Mouse (Mus musculus) intestine, postnatal 0 days (tissue): ENCODE results near the gene Tmem229b. TPM values are rescaled to one million over a fixed set of nuclear protein-coding genes. Genes with fewer than 3 reads are reported as not detected.

ENCODE experiments used
- ATAC-seq: fragments of 200-750 bp; cut with Nextera tagmentation; 2 replicates; pipeline ENCODE4 v1.8.0; 2017; ENCODE audit warnings: mild to moderate bottlenecking, moderate TSS enrichment, moderate library complexity
- H3K27ac ChIP-seq: fragments of 300-500 bp; sonication (generic); 2 replicates; pipeline ENCODE4 v1.5.1; 2014; ENCODE audit warnings: mild to moderate bottlenecking, low read depth, low read length, moderate library complexity
- H3K27me3 ChIP-seq: fragments of 300-500 bp; sonication (generic); replicated peaks from 2 replicates; pipeline ENCODE4 v1.6.1; 2014; ENCODE audit warnings: low read length, mixed read lengths; ENCODE audit not compliant: control insufficient read depth, insufficient read depth
- H3K36me3 ChIP-seq: fragments of 300-500 bp; sonication (generic); 2 replicates; pipeline ENCODE4 v1.6.1; 2014; ENCODE audit warnings: mild to moderate bottlenecking, moderate library complexity; ENCODE audit not compliant: control insufficient read depth, insufficient read depth
- H3K4me1 ChIP-seq: fragments of 300-500 bp; sonication (generic); replicated peaks from 2 replicates; pipeline ENCODE4 v1.6.1; 2014; ENCODE audit warnings: antibody characterized with exemption, low read length, mixed read lengths; ENCODE audit not compliant: control insufficient read depth, insufficient read depth
- H3K4me2 ChIP-seq: fragments of 300-500 bp; sonication (generic); replicated peaks from 2 replicates; pipeline ENCODE4 v1.6.1; 2014; ENCODE audit warnings: low read depth, mild to moderate bottlenecking, moderate library complexity
- H3K4me3 ChIP-seq: fragments of 300-500 bp; sonication (generic); 2 replicates; pipeline ENCODE4 v1.5.1; 2014; ENCODE audit warnings: low read depth, low read length
- H3K9ac ChIP-seq: fragments of 300-500 bp; sonication (generic); 2 replicates; pipeline ENCODE4 v1.6.1; 2014; ENCODE audit warnings: mild to moderate bottlenecking, low read depth, low read length
- H3K9me3 ChIP-seq: fragments of 300-500 bp; sonication (generic); 2 replicates; pipeline ENCODE4 v1.6.1; 2016; ENCODE audit warnings: mixed run types; ENCODE audit not compliant: control insufficient read depth
- CTCF ChIP-seq: sonication (generic); IDR thresholded peaks from 2 replicates; pipeline ENCODE4 v1.5.1; 2016; ENCODE audit warnings: low read depth, mild to moderate bottlenecking, control low read depth, antibody characterized with exemption, moderate library complexity
- whole genome bisulfite sequencing: fragments of 180-500 bp; shearing (Covaris S2); extraction: QIAGEN DNeasy Blood & Tissue Kit; methylation state at CpG from one replicate; pipeline ENCODE4 v1.1.7; 2014; 5-methylcytosine and 5-hydroxymethylcytosine counted together
- polyA plus RNA-seq: library from polyadenylated mRNA; unstranded; fragments of >200 nt; fragmentation: Nextera tagmentation; extraction: Ambion mirVana; gene quantifications from 2 replicates; pipeline ENCODE4 v1.2.1, GENCODE M21; 2015

Gene Tmem229b
- polyA plus RNA-seq, 1 experiment from 2014 or later: 8.6 TPM

- TF ChIP-seq CTCF: peak; percentile 97
- peak; percentile 67 for ATAC-seq
- no peaks in the 10 kb centered on the region for H3K9me3 ChIP-seq
- 21% methylated on average over 16 of the region's 16 CpGs for WGBS
- H3K9ac ChIP-seq: no peak overlapping the region
- H3K27ac ChIP-seq: no peak overlapping the region
- no peaks in the 10 kb centered on the region for H3K36me3 ChIP-seq
- no peaks in the 10 kb centered on the region for H3K4me1 ChIP-seq
- H3K27me3 ChIP-seq: no peaks in the 10 kb centered on the region
- peak overlapping the region; percentile 52 for H3K4me2 ChIP-seq
- no peak overlapping the region for H3K4me3 ChIP-seq
These were observed 88.2 kb downstream of the Tmem229b start for GRCm38 (mm10) chr12:78919079-78919712.

- H3K27ac ChIP-seq: no peak overlapping the region
- no peak overlapping the region for H3K4me3 ChIP-seq
- H3K4me1 ChIP-seq: no peaks in the 10 kb centered on the region
- H3K4me2 ChIP-seq: peak overlapping the region; percentile 52
- H3K9me3 ChIP-seq: no peaks in the 10 kb centered on the region
- ATAC-seq: 0 out of 2 replicates have a peak, but pooled peaks have one; percentile 11
- TF ChIP-seq CTCF: peak; percentile 92
- no peaks in the 10 kb centered on the region for H3K36me3 ChIP-seq
- no peak overlapping the region for H3K9ac ChIP-seq
- WGBS: 13% methylated on average over 11 of the region's 11 CpGs
- no peaks in the 10 kb centered on the region for H3K27me3 ChIP-seq
These were observed 89.0 kb downstream of the Tmem229b start for GRCm38 (mm10) chr12:78918227-78919078.

GRCm38 (mm10) chr12:78916278-78916677, 91.1 kb downstream of the Tmem229b start:
- no peak for ATAC-seq
- H3K9me3 ChIP-seq: no peaks in the 10 kb centered on the region
- H3K4me1 ChIP-seq: no peaks in the 10 kb centered on the region; the same call in 1 of the 2 replicates
- H3K36me3 ChIP-seq: no peaks in the 10 kb centered on the region
- H3K4me2 ChIP-seq: no peak overlapping the region
- no peaks in the 10 kb centered on the region for H3K27me3 ChIP-seq
- no peak overlapping the region for H3K27ac ChIP-seq
- H3K4me3 ChIP-seq: no peak overlapping the region
- H3K9ac ChIP-seq: no peak overlapping the region
- WGBS: 79% methylated on average over 3 of the region's 3 CpGs
- peak; percentile 41 for TF ChIP-seq CTCF

- no peak overlapping the region for H3K4me3 ChIP-seq
- H3K9me3 ChIP-seq: no peaks in the 10 kb centered on the region
- TF ChIP-seq CTCF: no peak
- no peak overlapping the region for H3K27ac ChIP-seq
- no peak overlapping the region for H3K4me2 ChIP-seq
- no peak for ATAC-seq
- 79% methylated on average over 3 of the region's 3 CpGs for WGBS
- H3K4me1 ChIP-seq: peaks cover under 1% of the 10 kb centered on the region; the same call in 1 of the 2 replicates
- no peaks in the 10 kb centered on the region for H3K27me3 ChIP-seq
- no peak overlapping the region for H3K9ac ChIP-seq
- H3K36me3 ChIP-seq: no peaks in the 10 kb centered on the region
These were observed 91.9 kb downstream of the Tmem229b start for GRCm38 (mm10) chr12:78915561-78915960.

- no peaks in the 10 kb centered on the region for H3K36me3 ChIP-seq
- H3K4me2 ChIP-seq: no peak overlapping the region
- peaks cover 2% of the 10 kb centered on the region; the same call in 1 of the 2 replicates for H3K4me1 ChIP-seq
- ATAC-seq: peak; percentile 73
- TF ChIP-seq CTCF: no peak
- no peak overlapping the region for H3K9ac ChIP-seq
- H3K9me3 ChIP-seq: no peaks in the 10 kb centered on the region
- no peak overlapping the region for H3K4me3 ChIP-seq
- peak overlapping the region; percentile 62 for H3K27ac ChIP-seq
- 36% methylated on average over 4 of the region's 4 CpGs for WGBS
- H3K27me3 ChIP-seq: no peaks in the 10 kb centered on the region
These were observed 93.0 kb downstream of the Tmem229b start for GRCm38 (mm10) chr12:78914458-78914857.

Other genes with a start within 250 kb of the Tmem229b start
- gene Atp6v1d, start 146.0 kb downstream of the Tmem229b start, polyA plus RNA-seq: 124 and 138 TPM in 2 replicates
- gene Eif2s1, start 145.8 kb downstream of the Tmem229b start, polyA plus RNA-seq: 71.2 and 77.6 TPM in 2 replicates
- 21.5 and 23.5 TPM in 2 replicates for gene Plek2, start 100.7 kb downstream of the Tmem229b start, polyA plus RNA-seq
- 12.2 and 12.6 TPM in 2 replicates for gene Plekhh1, start 21.5 kb upstream of the Tmem229b start, polyA plus RNA-seq
- 18.2 and 20.9 TPM in 2 replicates for gene Pigh, start 82.0 kb upstream of the Tmem229b start, polyA plus RNA-seq
- 1.0 TPM in 2 replicates for gene Arg2, start 123.2 kb upstream of the Tmem229b start, polyA plus RNA-seq
- 142 and 144 TPM in 2 replicates for gene Vti1b, start 165.0 kb upstream of the Tmem229b start, polyA plus RNA-seq
- gene Rdh11, start 184.7 kb upstream of the Tmem229b start, polyA plus RNA-seq: 10.4 and 11.6 TPM in 2 replicates
- gene Rdh12, start 201.3 kb upstream of the Tmem229b start, polyA plus RNA-seq: 0.24 and 0.44 TPM in 2 replicates